Mouse (Mus musculus): Measurements from ENCODE around the gene Cnr1.

DNA sequence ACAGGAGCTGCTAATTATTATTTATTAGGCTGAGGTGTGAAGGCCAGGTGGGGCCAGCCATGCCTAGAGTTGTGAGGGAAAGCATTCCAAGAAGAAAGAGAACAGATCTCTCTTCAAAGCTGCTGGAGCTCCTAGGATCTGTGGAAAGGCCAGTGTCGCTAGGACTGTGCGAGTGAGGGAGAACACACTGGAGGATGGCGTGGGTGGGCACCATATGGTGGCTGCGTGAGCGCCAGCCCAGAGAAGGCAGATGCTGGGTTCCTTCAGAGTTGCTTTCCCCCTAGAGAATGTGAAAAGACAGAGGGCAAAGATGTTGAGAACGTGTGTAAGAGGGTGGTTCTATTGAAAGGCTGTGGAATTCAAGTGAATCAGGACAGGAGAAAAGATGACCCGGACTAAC, 30.6 kb upstream of the Cnr1 start:
- TF ChIP-seq POLR2A (IDR thresholded peaks at IDR 0.05; ENCODE audit: borderline replicate concordance, extremely low read depth, insufficient read depth, insufficient read length, poor library complexity, severe bottlenecking), result no peak
- no peak for TF ChIP-seq CTCF (IDR thresholded peaks at IDR 0.05; ENCODE audit: borderline replicate concordance, extremely low read depth, insufficient read depth, insufficient read length)

Data from brain, embryonic 14.5 days (tissue).